Mouse (Mus musculus): ENCODE data around the gene Cldn19. TPM values are rescaled to one million over a fixed set of nuclear protein-coding genes. Genes with fewer than 3 reads are reported as not detected.
A peak's percentile ranks its signal among the peaks of the same experiment; 100 is the strongest.

Gene Cldn19
- total RNA-seq, 2 experiments from 2014 or later = 0.86 to 1.1 TPM

GRCm38 (mm10) chr4:119241664-119242063 is 13.6 kb upstream of the Cldn19 start:
- Histone ChIP-seq H3K4me3 (no peak overlapping the region), H3K27ac (no peak overlapping the region)
- peak; percentile 62 for TF ChIP-seq CTCF (IDR thresholded peaks at IDR 0.05)
- DNase-seq = peak; percentile 35
- intact Hi-C loops (cut with DNase I) = no loop called here

- Histone ChIP-seq H3K4me3 (no peak overlapping the region), H3K27ac (no peak overlapping the region)
- intact Hi-C loops (cut with DNase I) = no loop called here
- no peak for TF ChIP-seq CTCF (IDR thresholded peaks at IDR 0.05)
- no peak for DNase-seq
Observed at GRCm38 (mm10) chr4:119242571-119242970, 12.6 kb upstream of the Cldn19 start.

GRCm38 (mm10) chr4:119244468-119245240 is 10.6 kb upstream of the Cldn19 start:
- no peak for DNase-seq
- no peak for TF ChIP-seq CTCF (IDR thresholded peaks at IDR 0.05)
- Histone ChIP-seq H3K4me3 (no peak overlapping the region), H3K27ac (no peak overlapping the region)
- intact Hi-C loops (cut with DNase I) = loop anchor here (5.0 kb wide), 3 partner anchors 48 to 423 kb away; partner anchors contain the start of gene Ybx1

GRCm38 (mm10) chr4:119245556-119245955 is 9.7 kb upstream of the Cldn19 start:
- Histone ChIP-seq H3K27ac (peak overlapping the region; percentile 36; the same call in 1 of the 2 replicates), H3K4me3 (no peak overlapping the region)
- intact Hi-C loops (cut with DNase I) = loop anchor here (5.0 kb wide), 3 partner anchors 47 to 422 kb away; partner anchors contain the start of gene Ybx1
- no peak for TF ChIP-seq CTCF (IDR thresholded peaks at IDR 0.05)
- peak; percentile 50 for DNase-seq

- intact Hi-C loops (cut with DNase I) = loop anchor here (2.0 to 5.0 kb wide), 4 partner anchors 46 to 421 kb away; partner anchors contain the start of gene Ybx1
- TF ChIP-seq CTCF (IDR thresholded peaks at IDR 0.05) = no peak
- DNase-seq = no peak
- Histone ChIP-seq H3K27ac (peak overlapping the region; percentile 36; the same call in 1 of the 2 replicates), H3K4me3 (no peak overlapping the region)
Observed at GRCm38 (mm10) chr4:119245961-119246360, 9.3 kb upstream of the Cldn19 start.

- intact Hi-C loops (cut with DNase I) = loop anchor here (2.0 to 5.0 kb wide), 4 partner anchors 46 to 421 kb away; partner anchors contain the start of gene Ybx1
- no peak overlapping the region for H3K4me3 ChIP-seq
- no peak for DNase-seq
- peak overlapping the region; percentile 83 for H3K27ac ChIP-seq
- no peak for TF ChIP-seq CTCF (IDR thresholded peaks at IDR 0.05)
Observed at GRCm38 (mm10) chr4:119246688-119247225, 8.5 kb upstream of the Cldn19 start.

- DNase-seq = peak; percentile 84
- peak; percentile 88 for TF ChIP-seq CTCF (IDR thresholded peaks at IDR 0.05)
- peak overlapping the region; percentile 37 for H3K4me3 ChIP-seq
- intact Hi-C loops (cut with DNase I) = loop anchor here (2.0 to 5.0 kb wide), 4 partner anchors 45 to 420 kb away; partner anchors contain the start of gene Ybx1
- H3K27ac ChIP-seq = peak overlapping the region; percentile 83
Observed at GRCm38 (mm10) chr4:119247462-119248235, 7.6 kb upstream of the Cldn19 start.

GRCm38 (mm10) chr4:119248407-119248965 is 6.7 kb upstream of the Cldn19 start:
- DNase-seq = no peak
- peak overlapping the region; percentile 83 for H3K27ac ChIP-seq
- no peak for TF ChIP-seq CTCF (IDR thresholded peaks at IDR 0.05)
- no peak overlapping the region; the same call in 1 of the 2 replicates for H3K4me3 ChIP-seq
- intact Hi-C loops (cut with DNase I) = loop anchor here (5.0 kb wide), 3 partner anchors 44 to 419 kb away; partner anchors contain the start of gene Ybx1

- no peak overlapping the region for H3K4me3 ChIP-seq
- intact Hi-C loops (cut with DNase I) = no loop called here
- no peak for TF ChIP-seq CTCF (IDR thresholded peaks at IDR 0.05)
- H3K27ac ChIP-seq = no peak overlapping the region
- DNase-seq = no peak
Observed at GRCm38 (mm10) chr4:119252025-119252808, 3.0 kb upstream of the Cldn19 start.

GRCm38 (mm10) chr4:119254012-119254618 is 1.1 kb upstream of the Cldn19 start:
- no peak for DNase-seq
- intact Hi-C loops (cut with DNase I) = no loop called here
- no peak for TF ChIP-seq CTCF (IDR thresholded peaks at IDR 0.05)
- peak overlapping the region; percentile 24; the same call in 1 of the 2 replicates for H3K27ac ChIP-seq
- H3K4me3 ChIP-seq = no peak overlapping the region

GRCm38 (mm10) chr4:119257083-119257482 is 1.9 kb downstream of the Cldn19 start:
- no peak for DNase-seq
- no peak for TF ChIP-seq CTCF (IDR thresholded peaks at IDR 0.05)
- intact Hi-C loops (cut with DNase I) = no loop called here
- Histone ChIP-seq H3K4me3 (peak overlapping the region; percentile 2; the same call in 1 of the 2 replicates), H3K27ac (no peak overlapping the region)
